Mouse (Mus musculus) testis, postnatal 14 days (tissue): ENCODE data around the gene Ago1.

Experiments
- DNase-seq: peaks from one replicate; pipeline ENCODE4 v3.0.0; 2021; ENCODE audit warnings: low spot score

Gene Ago1

DNA sequence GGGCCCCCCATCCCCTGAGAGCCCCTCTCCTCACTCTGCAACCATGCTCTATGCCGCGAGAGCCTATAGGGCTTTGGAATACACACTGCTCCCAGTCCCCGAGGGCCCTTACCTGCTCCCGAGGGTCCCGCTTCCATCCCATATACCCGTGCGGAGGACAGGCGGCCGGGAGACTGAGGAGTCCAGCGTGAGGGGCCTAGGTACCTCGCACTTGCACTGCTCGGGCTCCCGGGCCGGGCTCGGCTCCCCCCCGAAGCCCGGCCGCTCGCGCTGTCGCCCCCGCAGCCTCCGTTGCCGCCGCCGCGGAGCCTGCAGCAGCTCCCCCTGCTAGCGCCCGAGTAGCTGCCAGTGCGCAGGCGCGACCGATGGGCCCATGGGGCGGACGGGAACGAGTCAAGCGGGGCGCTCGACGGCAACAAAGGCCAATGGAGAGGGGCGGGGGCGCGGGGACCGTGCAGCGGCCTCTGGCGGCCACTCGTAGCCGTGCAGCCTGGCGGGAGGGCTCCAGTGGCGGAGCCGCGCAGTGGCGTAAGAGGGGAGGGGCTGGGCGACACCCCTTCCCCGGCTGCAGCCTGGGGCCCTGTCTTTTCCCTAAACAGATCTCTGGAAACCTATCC is at the start of gene Ago1:
Gene Ago1, minus strand, starts transcription at position 299 of the 617 bp plus-strand sequence.
- DNase-seq: peak; percentile 95

DNA sequence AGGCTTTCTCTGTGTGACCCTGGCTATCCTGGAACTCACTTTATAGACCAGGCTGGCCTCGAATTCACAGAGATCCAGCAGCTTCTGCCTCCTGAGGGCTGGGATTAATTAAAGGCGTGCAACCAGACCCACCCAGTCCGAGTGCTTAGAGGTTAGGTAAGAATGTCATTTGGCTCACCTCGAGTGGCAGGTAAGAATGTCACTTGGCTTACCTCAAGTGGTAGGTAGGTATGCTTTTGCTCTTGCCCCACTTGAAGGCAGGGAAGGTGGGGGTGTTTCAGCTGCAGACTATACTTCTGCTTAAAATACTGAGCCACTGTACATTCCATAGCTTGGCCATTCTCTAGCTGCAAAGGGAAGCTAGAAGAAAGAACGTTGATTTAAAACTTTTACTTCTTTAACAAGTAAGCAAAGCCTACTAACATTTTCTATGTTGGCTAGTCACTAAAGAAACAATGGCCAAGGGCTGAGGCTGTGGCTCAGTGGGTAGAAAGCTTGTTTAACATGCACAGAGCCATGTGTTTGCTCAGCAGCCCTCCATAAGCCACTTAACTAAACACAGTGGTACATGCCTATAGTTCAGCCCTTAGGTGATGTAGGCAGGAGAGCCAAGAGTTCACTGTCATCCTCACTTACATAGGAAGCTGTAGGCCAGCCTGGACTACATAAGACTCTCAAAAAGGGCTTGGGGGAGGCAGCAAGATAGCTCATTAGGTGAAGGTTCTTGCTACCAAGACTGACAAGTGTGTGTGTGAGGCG is 44.1 kb upstream of the Ago1 start:
- DNase-seq: no peak

GRCm38 (mm10) chr4:126511013-126511412 is 42.6 kb upstream of the Ago1 start:
- no peak for DNase-seq

- DNase-seq: no peak
These were observed 40.7 kb upstream of the Ago1 start for GRCm38 (mm10) chr4:126509072-126509471.

GRCm38 (mm10) chr4:126508110-126508899 is 39.9 kb upstream of the Ago1 start:
- no peak for DNase-seq

DNA sequence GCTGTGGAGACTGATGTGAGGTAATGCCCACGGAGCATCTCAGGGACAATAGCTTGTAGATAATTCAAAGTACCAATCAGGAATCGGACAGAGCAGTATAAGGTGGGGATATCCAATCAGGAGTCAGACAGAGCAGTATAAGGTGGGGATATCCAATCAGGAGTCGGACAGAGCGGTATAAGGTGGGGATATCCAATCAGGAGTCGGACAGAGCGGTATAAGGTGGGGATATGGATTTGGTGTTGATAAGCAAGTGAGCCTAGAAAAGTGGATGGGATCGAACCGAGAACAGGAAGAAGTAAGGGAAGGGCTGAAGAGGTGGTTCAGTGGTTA is 34.6 kb upstream of the Ago1 start:
- no peak for DNase-seq

DNA sequence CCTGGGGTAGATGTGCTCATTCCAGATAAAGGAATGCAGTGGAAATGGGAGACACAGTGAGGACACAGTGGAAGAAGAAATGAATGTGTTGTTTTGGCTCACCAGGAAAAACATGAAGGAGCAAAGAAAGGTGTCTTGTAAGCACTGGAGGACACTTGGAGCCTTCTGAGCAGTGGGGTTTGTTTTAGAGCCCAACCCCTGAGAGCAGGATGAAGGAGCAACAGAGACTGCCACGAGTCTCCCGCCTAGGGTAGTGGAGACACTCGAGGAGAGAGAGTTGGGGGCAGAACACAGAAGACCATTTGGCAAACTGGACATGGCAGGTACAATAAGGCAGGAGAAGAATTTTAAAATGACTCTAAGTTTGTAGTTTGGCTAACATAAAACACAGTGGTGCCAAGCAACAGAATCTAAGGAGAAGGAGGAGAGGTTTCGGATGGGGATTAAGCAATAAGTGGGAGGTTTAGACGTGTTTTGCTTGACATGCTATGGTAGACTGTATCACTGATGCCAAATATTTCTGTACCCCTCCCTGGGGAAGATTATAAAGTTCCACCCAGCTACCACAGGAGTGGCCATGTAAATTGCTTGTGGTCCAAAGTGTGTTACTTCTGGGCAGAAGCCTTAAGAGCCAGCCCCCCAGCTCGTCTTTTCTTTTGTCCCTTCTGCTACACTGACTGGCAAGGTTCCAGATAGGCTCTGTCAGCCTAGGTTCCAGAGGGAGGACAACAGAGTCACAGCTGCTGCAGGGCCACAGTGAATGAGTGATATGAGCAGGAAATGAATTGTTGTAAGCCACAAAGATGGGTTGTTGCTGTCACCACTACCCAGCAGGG is 34.0 kb upstream of the Ago1 start:
- no peak for DNase-seq

- no peak for DNase-seq
These were observed 30.2 kb upstream of the Ago1 start for GRCm38 (mm10) chr4:126498601-126499000.

DNA sequence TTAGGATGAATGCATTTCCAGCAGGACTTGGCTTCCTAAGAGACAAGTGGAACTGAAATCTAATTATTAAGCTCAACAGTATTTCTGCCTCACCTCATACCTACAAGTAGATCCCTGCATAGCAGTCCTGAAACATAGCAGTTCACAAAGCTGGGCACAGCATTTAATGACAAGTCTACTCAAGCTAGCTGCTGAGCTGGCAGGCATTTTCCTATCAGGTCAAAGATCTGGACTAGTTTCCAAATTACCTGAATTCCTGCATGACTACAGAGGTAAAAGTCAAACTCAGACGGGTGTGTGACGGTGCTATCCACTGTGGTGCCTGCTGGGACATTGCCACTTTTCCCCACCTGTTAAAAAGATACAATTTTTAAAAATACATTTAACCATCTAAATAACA is 28.6 kb upstream of the Ago1 start:
- no peak for DNase-seq

- no peak for DNase-seq
These were observed 27.8 kb upstream of the Ago1 start for GRCm38 (mm10) chr4:126495942-126496790.

DNA sequence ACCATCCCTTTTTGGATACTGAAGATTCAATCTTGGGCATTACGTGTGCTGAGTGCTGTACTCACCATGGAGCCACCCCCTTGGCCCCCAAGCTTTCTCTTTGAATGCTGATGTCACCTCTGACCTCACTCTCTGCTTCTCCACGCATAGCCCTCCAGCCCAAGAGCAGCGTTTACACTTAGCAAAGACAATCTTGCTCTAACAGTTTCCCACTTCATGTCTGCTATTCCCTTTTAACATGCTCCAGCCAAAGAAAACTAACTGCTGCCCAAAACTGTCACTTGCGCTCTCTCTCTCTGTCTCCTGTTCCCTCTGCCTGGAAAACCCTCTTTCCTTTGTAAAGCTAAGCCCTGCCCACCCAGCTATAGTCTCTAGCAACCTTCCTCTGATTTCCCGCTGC is 27.1 kb upstream of the Ago1 start:
- DNase-seq: no peak

DNA sequence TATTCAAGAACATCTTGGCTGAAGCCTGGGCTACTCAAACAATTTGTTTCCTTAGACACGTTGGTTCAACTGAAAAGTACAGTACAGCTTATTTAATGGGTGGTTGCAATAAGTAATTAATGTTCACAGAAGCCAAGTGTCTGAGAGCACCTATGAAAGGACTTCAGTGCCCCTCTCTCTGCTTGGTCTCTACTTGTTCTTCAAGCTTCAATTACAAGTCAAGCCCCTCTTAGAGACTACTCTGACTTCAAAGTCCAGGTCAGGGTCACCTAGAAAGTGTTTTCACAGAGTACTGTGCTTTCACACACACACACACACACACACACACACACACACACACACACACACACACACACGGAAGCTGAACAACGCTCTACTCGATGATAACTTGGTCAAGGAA is 25.0 kb upstream of the Ago1 start:
- no peak for DNase-seq

GRCm38 (mm10) chr4:126491977-126492376 is 23.6 kb upstream of the Ago1 start:
- DNase-seq: no peak

DNA sequence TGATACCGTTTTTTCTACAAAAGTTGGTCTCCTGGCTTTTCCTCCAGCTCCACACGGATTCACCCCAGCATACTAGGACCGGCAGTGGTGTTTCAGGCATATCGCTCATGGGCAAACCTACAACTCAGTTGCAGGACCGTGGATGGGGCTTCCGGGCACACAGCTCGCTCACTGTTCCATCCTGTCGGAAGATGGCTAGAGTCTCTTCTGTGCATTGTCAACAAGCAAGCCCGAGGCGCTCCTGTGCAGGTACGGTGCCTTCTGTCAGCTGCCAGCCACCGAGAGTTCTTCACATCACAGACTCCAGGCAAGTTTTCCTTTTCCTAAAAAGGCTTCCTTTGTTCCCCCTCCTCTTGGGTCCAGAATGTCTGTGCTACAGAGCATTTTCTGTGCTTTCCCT is 22.3 kb upstream of the Ago1 start:
- DNase-seq: no peak

GRCm38 (mm10) chr4:126489811-126490210 is 21.4 kb upstream of the Ago1 start:
- no peak for DNase-seq

GRCm38 (mm10) chr4:126486217-126486616 is 17.8 kb upstream of the Ago1 start:
- DNase-seq: no peak

DNA sequence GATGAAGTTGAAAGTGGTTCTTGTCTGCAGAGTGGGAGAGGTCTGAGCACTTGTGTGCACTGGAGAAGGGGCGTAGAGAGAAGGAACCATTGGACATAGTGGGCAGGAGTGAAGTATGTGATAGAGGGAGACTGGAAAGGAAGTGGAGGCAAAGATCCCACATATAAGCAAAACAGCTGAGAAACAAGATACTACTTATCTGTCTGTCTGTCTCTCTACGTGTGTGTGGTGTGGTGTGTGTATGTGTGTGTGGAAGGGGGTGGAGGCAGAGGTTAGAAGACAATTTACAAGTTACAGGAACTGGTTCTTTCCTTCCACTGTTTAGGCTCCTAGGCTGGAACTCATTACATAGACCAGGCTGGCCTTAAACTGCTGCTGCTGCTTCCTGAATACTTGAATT is 16.7 kb upstream of the Ago1 start:
- no peak for DNase-seq

DNA sequence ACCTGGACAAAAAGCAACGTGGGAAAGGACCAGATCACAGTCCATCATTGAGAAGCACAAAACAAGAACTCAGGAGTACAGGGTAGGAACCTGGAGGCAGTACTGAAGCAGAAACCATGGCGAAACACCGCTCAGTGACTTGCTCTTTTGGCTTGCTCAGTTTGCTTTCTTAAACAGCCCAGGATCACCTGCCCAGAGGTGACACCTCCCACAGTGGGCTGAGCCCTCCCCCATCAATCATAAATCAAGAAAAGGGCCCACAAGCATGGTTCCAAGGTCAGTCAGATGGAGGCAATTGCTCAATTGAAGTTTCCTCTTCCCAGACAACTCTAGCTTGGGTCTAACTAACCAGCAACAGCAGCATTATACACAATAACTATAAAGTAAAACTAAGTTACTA is 15.5 kb upstream of the Ago1 start:
- DNase-seq: no peak

GRCm38 (mm10) chr4:126482951-126483350 is 14.6 kb upstream of the Ago1 start:
- peak; percentile 37 for DNase-seq

DNA sequence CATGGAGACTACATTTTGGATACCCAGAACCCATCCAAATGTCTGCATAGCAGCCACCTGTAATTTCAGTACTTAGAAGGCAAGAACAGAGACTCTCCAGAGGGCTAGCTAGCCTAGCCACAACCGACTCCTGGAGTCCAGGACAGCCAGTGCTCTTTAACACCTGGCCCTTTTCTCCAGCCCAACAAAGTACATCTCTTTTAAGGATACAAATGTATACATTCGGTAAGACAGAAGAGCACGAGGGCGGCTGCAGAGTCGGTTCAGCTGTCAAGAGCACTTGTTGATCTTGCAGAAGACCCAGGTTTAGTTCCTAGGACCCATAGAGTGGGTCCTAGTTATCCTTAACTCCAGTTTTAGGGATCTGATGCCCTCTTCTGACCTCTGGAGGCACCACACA is 13.1 kb upstream of the Ago1 start:
- peak; percentile 71 for DNase-seq

DNA sequence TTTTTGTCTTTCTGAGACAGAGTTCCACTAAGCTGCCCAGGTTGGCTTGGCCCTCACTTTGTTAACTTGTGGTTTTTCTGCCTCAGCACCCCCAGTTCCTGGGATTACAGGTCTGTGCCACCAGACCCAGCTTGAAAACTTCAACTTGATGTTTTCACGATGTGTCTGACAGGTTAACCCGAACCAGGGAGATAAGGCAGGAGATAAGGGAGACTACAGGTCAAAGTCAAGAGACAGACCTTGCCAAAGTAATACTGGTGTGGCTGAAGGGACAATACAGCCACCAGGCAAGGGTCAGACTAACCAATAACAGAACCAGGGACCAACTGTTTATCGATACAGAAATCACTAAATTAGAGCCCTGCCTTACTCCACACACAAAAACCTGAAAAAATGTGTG is 11.9 kb upstream of the Ago1 start:
- DNase-seq: no peak
